Mouse (Mus musculus): ENCODE data around the gene Ppp1r15a.

The Ppp1r15a gene

GRCm38 (mm10) chr7:45525809-45526473 is at the start of gene Ppp1r15a, which contains the start of gene Plekha4:
TSS of gene Ppp1r15a (minus strand) at chr7:45526268.
TSS of gene Plekha4 (plus strand) at chr7:45526330.
- peak; percentile 94 for DNase-seq (ENCODE audit: low spot score)

- DNase-seq (ENCODE audit: low spot score): no peak
These were observed 48.7 kb upstream of the Ppp1r15a start for GRCm38 (mm10) chr7:45574472-45575379.

GRCm38 (mm10) chr7:45573954-45574353 is 47.9 kb upstream of the Ppp1r15a start:
- no peak for DNase-seq (ENCODE audit: low spot score)

- no peak for DNase-seq (ENCODE audit: low spot score)
These were observed 45.9 kb upstream of the Ppp1r15a start for GRCm38 (mm10) chr7:45571966-45572365.

DNA sequence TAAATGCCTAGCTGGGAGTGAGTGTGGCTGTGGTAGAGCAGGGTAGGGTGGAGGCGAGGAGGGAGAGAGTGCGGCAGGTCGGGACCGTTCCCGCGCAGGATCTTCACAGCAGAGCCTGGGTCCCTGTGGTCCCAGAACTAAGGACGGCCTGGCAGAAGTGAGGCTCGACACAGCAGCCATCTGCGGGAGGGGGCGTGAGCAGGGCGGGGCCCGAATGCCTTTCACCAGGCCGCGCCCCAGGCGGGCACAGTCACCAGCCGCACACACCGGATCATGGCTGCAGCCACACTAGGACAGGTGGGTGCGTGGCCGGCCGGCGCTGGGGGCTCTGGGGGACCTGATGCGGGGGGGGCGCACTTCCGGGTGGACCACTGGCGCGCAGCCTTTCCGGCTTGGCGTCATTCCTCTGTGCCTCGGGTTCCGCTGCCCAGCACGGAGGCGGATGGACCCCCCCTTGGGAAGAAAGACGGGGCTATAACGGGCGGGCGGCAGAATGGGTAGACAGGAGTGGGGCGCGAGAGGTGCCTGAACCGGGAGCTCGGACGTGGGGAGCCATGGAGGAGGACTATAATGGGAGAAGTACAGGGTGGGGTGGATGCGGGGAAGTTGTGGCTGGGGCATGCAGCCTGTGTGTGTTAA is 44.2 kb upstream of the Ppp1r15a start, which contains the start of gene Bcat2:
Bcat2 (plus strand) TSS at position 51 of the 639 bp plus-strand sequence.
- DNase-seq (ENCODE audit: low spot score): peak; percentile 81

DNA sequence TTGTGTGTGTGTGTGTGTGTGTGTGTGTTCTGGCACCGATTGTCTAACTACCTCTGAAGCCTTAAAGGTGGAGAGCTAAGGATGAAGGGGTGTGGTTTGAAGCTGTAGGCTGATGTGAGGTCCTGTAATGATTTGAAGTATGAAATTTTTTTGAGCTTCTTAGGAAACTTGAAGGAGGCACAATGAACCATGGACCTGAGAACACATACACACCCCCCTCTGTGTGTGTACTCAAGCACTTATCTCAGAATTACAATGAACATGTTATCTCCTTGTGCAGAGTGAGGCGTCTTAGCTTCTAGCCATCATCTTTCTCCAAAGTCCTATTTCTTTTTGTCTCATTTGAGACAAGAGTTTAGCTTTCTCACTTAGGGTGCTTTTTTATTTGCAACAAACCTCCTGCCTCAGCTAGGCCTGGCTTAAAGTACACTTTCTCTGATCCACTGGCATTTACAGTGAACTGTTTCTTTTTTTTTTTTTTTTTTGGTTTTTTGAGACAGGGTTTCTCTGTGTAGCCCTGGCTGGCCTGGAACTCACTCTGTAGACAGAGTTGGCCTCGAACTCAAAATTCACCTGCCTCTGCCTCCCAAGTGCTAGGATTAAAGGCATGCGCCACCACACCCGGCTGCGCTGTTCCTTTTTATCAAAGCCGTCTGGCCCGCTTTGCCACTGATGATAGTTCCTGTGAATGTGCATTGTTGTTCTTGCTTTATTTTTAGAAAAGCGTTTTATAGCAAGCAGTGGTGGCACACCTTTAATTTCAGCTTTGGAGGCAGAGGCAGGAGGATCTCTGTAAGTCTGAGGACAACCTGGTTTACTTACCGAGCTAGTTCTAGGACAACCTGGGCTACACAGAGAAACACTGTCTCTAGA is 42.8 kb upstream of the Ppp1r15a start:
- no peak for DNase-seq (ENCODE audit: low spot score)

DNA sequence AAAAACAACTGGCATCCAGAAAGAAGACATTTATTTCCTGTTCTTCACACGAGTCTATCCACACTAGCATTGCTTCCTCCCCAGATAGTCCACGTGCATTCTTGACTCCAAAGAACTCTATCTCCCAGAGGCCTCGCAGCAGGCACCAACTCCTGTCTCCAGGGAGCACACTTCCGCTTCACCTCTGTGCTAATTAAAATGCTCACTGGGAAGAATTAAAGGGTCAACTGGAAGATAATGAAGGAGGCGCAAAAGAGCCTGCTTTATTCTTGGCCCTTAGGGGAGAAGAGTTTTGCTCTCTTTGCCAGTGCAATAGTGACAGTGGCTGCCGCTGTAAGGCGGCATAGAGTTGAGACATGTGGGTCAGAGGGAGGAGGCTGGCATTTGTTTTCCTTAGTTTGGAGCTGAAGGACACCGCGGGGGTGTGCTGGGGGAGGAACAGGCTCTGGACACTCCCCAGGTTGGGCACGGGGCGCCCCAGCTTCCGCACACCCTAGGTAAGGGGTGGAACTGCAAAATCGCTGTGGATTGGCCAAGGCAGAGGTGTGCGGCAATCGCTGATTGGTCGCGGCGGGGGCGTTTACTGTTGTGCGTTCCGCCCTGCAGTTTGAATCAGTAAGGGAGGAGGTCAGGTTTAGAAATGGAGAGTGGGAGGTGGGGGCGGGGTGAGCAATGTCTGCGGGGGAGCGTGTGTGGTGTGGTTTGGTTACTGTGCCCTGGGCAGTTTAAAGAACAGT is 41.9 kb upstream of the Ppp1r15a start:
- peak; percentile 96 for DNase-seq (ENCODE audit: low spot score)

DNA sequence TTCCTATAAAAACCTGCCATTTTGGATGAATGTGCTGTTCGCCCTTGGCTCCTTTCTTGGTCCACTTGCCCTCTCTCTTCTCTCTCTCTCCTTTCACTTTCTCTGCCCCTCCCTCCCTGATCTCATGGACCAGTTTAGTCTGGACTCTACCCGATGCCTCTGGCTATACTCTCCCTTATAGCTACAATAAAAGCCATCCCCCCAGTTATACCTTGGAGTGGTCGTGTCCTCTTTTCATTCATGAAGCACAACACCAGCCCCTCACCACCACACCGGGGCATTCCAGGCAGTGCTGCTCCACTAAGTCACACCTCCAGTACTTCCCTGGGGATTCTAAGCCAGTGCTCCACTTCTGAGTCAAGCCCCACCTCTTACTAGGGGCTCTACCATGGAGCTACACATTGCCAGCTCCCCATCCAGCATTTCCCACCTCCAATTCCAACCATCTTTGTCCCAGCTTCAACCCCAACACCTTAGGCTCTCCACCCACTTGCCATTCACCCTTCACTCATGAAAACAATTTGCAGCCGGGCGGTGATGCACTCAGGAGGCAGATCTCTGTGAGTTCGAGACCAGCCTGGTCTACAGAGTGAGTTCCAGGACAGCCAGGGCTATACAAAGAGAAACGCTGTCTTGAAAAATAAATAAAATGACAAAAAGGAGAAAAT is 41.2 kb upstream of the Ppp1r15a start:
- DNase-seq (ENCODE audit: low spot score): no peak

DNA sequence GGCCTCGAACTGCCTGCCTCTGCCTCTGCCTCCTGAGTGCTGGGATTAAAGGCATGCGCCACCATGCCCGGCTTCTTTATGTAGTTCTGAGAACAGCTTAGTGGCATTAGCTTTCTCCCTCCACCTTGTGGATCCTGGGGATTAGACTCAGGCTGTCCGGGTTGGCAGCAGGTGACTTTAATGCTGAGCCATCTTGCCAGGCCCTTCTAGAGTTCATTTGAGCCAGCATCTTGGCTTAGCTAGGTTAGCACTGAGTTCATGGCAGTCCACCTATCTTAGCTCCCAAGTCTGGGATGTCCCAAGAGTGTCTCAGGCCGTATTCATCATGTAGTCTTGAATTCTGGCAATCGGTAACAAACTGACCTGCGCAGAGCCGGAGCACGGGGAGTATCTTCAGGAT is 39.4 kb upstream of the Ppp1r15a start:
- DNase-seq (ENCODE audit: low spot score): no peak

GRCm38 (mm10) chr7:45564811-45565210 is 38.7 kb upstream of the Ppp1r15a start:
- DNase-seq (ENCODE audit: low spot score): no peak

- DNase-seq (ENCODE audit: low spot score): peak; percentile 19
These were observed 35.8 kb upstream of the Ppp1r15a start for GRCm38 (mm10) chr7:45561624-45562520.

GRCm38 (mm10) chr7:45560843-45561623 is 35.0 kb upstream of the Ppp1r15a start:
- peak; percentile 87 for DNase-seq (ENCODE audit: low spot score)

DNA sequence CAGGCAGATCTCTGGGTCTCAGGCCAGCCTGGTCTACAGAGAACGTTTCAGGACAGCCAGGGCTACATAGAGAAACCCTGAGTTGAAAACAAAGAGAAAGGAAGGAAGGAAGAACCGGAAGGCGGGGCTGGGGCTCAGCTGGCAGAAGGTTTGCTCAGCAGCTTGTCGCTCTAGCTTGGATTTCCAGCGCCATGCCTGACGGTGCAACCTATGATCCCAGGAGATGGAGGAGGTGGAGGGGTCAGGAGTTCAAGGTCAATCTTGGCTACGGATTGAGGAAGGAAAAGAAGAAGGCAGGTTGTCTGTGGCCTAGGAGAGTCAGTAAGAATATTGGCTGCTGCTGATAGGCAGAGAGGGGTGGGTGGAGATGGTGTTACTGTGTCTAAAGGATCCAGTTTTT is 34.2 kb upstream of the Ppp1r15a start:
- no peak for DNase-seq (ENCODE audit: low spot score)

GRCm38 (mm10) chr7:45558907-45559306 is 32.8 kb upstream of the Ppp1r15a start:
- no peak for DNase-seq (ENCODE audit: low spot score)

- DNase-seq (ENCODE audit: low spot score): peak; percentile 87
These were observed 29.7 kb upstream of the Ppp1r15a start for GRCm38 (mm10) chr7:45555787-45556186.

- no peak for DNase-seq (ENCODE audit: low spot score)
These were observed 28.7 kb upstream of the Ppp1r15a start, which contains the start of gene Hsd17b14 for GRCm38 (mm10) chr7:45554744-45555143. TSS of gene Hsd17b14 (plus strand) at chr7:45554893.

- DNase-seq (ENCODE audit: low spot score): no peak
These were observed 27.9 kb upstream of the Ppp1r15a start for GRCm38 (mm10) chr7:45553990-45554389.

DNA sequence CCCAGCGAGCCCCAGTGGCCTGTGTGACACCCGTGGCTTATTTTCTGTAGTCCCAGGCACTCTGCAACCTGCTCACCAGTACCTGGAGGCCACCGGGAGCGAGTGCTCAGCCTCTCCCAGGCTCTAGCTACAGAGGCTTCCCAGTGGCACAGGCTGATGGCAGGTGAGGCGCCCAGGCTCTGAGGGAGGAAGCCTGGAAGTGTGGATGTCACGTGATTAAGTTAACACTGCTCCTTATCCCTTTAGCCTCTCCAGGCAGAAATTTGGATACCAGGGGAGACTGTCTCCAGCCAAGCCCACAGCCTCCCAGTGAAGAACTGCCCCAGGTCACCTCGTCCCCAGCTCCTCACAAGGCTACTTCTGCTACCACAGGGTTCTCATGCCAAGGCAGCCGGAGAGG is 27.5 kb upstream of the Ppp1r15a start:
- no peak for DNase-seq (ENCODE audit: low spot score)

Data from embryo, embryonic 10.5 days (tissue).